Mouse (Mus musculus) G1E (cell line): ENCODE measurements around the gene Tbxas1.

ENCODE experiments used
- CTCF ChIP-seq: IDR thresholded peaks from 2 replicates; pipeline ENCODE4 v1.5.1; 2012; ENCODE audit warnings: low read depth, low read length, inconsistent platforms, mixed read lengths
- GATA1 ChIP-seq: IDR thresholded peaks from 2 replicates; pipeline ENCODE4 v1.6.1; 2012; ENCODE audit warnings: borderline replicate concordance, low read length, inconsistent platforms, mixed read lengths
- GATA2 ChIP-seq: IDR thresholded peaks from 2 replicates; pipeline ENCODE4 v1.6.1; 2012; ENCODE audit warnings: low read depth, low read length, inconsistent platforms, borderline replicate concordance
- POLR2AphosphoS5 ChIP-seq: IDR thresholded peaks from 2 replicates; pipeline ENCODE4 v1.6.1; 2012; ENCODE audit warnings: low read depth, low read length, inconsistent platforms; ENCODE audit not compliant: insufficient replicate concordance
- TAL1 ChIP-seq: conservative IDR thresholded peaks from 2 replicates; pipeline ENCODE4 v1.6.1; 2012; ENCODE audit warnings: low read depth, low read length, inconsistent platforms, mixed read lengths

DNA sequence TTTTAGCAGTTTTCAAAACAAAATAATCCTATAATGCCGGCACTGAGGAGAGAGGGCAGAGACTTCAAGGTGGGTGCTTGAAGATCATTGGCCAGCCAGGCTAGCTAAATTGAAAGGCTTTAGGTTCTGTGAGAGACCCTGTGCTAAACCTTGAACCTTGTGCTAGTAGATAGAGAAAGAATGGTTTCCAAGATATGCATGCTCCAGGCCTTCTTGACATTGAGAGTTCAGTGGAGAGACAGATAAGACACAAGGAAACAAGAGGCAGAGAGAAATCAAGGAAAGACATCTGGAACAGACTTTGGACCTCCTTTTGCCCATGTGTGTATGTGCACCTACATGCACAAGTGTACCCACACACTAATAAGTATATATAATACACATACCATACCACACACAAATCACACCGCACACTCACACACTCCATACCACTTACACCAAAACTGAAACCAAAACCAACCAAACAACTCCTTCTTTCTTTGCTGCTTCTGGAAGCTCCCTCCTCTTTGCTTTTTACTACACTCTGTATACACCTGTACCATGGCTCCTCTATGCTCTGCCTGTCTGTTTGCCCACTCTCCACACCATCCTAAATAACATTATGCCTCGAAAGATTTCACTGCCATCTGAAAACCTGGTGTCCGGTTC, 25.4 kb downstream of the Tbxas1 start:
- TF ChIP-seq CTCF (no peak), GATA1 (no peak), GATA2 (no peak), TAL1 (peak; percentile 77), POLR2AphosphoS5 (no peak)
